ENCODE assay signal across 8 mouse cellular contexts in the genomic region with DNA sequence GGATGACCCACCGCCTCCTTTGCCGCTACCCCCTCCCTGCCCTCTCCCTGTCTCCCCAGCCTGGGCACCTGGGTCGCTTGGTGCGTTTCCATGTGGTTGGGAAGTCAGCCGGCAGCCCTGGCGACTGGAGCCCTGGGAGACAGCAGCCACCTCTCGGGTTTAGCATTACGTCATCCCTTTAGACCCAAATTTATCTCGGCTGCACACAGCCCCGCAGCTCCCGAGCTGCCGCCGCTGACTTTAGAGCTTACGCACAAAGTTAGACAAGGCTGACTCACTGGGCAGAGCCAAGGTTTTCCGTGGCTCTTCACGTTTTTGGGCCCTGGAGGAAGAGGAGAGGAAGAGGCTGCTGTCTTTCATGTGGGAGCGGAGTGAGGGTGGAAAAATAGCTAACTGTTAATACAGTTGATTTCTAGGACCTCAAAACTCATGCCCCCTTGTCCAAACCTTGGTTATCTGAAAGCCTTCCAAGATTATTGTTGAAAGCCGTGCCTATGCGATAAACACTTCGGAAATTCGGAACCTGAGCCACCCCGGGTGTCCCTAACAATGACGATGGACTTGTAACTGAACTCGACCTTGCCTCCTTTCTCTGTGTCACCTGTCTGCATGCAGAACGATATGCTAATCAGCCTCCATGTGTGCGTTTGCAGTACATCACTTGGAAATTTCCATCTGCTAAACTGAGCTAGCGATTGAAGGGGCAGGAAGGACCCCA. TPM values are rescaled to one million over a fixed set of nuclear protein-coding genes. Genes with fewer than 3 reads are reported as not detected.
DNase-seq lines count a peak whose midpoint lies in the region; ATAC-seq and TF ChIP-seq lines count a peak whose summit lies in the region.

No protein-coding gene starts in this region.

- DNase-seq in adrenal gland, adult 2 months: peak; percentile 87
- peak; percentile 63 for DNase-seq in embryonic facial prominence, embryonic 10.5 days (ENCODE audit: low spot score)

- no peaks in the 10 kb centered on the region for H3K36me3 ChIP-seq in C2C12 (ENCODE audit: control insufficient read depth, insufficient read depth)
- H3K36me3 ChIP-seq in embryonic facial prominence, embryonic 10.5 days (replicated peaks): no peaks in the 10 kb centered on the region
- H3K36me3 ChIP-seq in intestine, postnatal 0 days (ENCODE audit: control insufficient read depth, insufficient read depth): no peaks in the 10 kb centered on the region; the same call in 1 of the 2 replicates
- H3K36me3 ChIP-seq in limb, embryonic 13.5 days: no peaks in the 10 kb centered on the region
- H3K36me3 ChIP-seq in midbrain, embryonic 15.5 days (replicated peaks): no peaks in the 10 kb centered on the region
- no peaks in the 10 kb centered on the region for H3K36me3 ChIP-seq in stomach, embryonic 16.5 days (ENCODE audit: control insufficient read depth, insufficient read depth, low read length)

- H3K4me3 ChIP-seq in C2C12 (ENCODE audit: insufficient read depth, poor library complexity, severe bottlenecking): peak overlapping the region; percentile 14
- H3K4me3 ChIP-seq in embryonic facial prominence, embryonic 10.5 days: peak overlapping the region; percentile 46
- peak overlapping the region; percentile 18 for H3K4me3 ChIP-seq in intestine, postnatal 0 days (ENCODE audit: low read depth, low read length)
- peak overlapping the region; percentile 39 for H3K4me3 ChIP-seq in limb, embryonic 13.5 days
- H3K4me3 ChIP-seq in midbrain, embryonic 15.5 days: peak overlapping the region; percentile 28
- H3K4me3 ChIP-seq in stomach, embryonic 16.5 days (replicated peaks; ENCODE audit: low read length): peak overlapping the region; percentile 46

- H3K79me3 ChIP-seq in C2C12 (ENCODE audit: low read depth): peaks cover 1% of the 10 kb centered on the region

- TF ChIP-seq CTCF in C2C12 (IDR thresholded peaks at IDR 0.05; ENCODE audit: control insufficient read depth, insufficient read depth, insufficient read length): no peak
- TF ChIP-seq CTCF in intestine, postnatal 0 days (IDR thresholded peaks at IDR 0.05; ENCODE audit: low read depth): no peak

- no peak overlapping the region; the same call in 1 of the 2 replicates for H3K9ac ChIP-seq in intestine, postnatal 0 days (ENCODE audit: low read depth, low read length)
- H3K9ac ChIP-seq in limb, embryonic 13.5 days: peak overlapping the region; percentile 58
- H3K9ac ChIP-seq in midbrain, embryonic 15.5 days: peak overlapping the region; percentile 35
- H3K9ac ChIP-seq in stomach, embryonic 16.5 days (ENCODE audit: low read length): peak overlapping the region; percentile 72

- H3K27ac ChIP-seq in embryonic facial prominence, embryonic 10.5 days (replicated peaks): peak overlapping the region; percentile 61; the same call in 1 of the 2 replicates
- peak overlapping the region; percentile 46; the same call in 1 of the 2 replicates for H3K27ac ChIP-seq in intestine, postnatal 0 days (ENCODE audit: low read depth, low read length)
- peak overlapping the region; percentile 22; the same call in 1 of the 2 replicates for H3K27ac ChIP-seq in limb, embryonic 13.5 days
- 0 out of 2 replicates have a peak overlapping the region, but pooled peaks have one; percentile 17 for H3K27ac ChIP-seq in midbrain, embryonic 15.5 days
- H3K27ac ChIP-seq in stomach, embryonic 16.5 days (ENCODE audit: low read length): peak overlapping the region; percentile 59

- H3K4me2 ChIP-seq in intestine, postnatal 0 days (replicated peaks; ENCODE audit: low read depth): peak overlapping the region; percentile 63
- H3K4me2 ChIP-seq in limb, embryonic 13.5 days (replicated peaks): peak overlapping the region; percentile 67
- H3K4me2 ChIP-seq in midbrain, embryonic 15.5 days: peak overlapping the region; percentile 55
- peak overlapping the region; percentile 84 for H3K4me2 ChIP-seq in stomach, embryonic 16.5 days (ENCODE audit: low read depth, low read length)

- 14% methylated on average over 27 of the region's 27 CpGs for WGBS in embryonic facial prominence, embryonic 10.5 days
- 27% methylated on average over 27 of the region's 27 CpGs for WGBS in intestine, postnatal 0 days
- WGBS in limb, embryonic 13.5 days: 16% methylated on average over 27 of the region's 27 CpGs
- 11% methylated on average over 27 of the region's 27 CpGs for WGBS in midbrain, embryonic 15.5 days
- 14% methylated on average over 27 of the region's 27 CpGs for WGBS in stomach, embryonic 16.5 days

- H3ac ChIP-seq in C2C12 (ENCODE audit: control insufficient read depth, insufficient read length, low read depth): peak overlapping the region; percentile 51

- H3K27me3 ChIP-seq in C2C12 (ENCODE audit: control insufficient read depth, insufficient read depth, insufficient read length): no peaks in the 10 kb centered on the region
- no peaks in the 10 kb centered on the region for H3K27me3 ChIP-seq in embryonic facial prominence, embryonic 10.5 days (replicated peaks; ENCODE audit: low read depth, poor library complexity, severe bottlenecking)
- no peaks in the 10 kb centered on the region for H3K27me3 ChIP-seq in intestine, postnatal 0 days (replicated peaks; ENCODE audit: control insufficient read depth, insufficient read depth, low read length)
- no peaks in the 10 kb centered on the region for H3K27me3 ChIP-seq in limb, embryonic 13.5 days
- no peaks in the 10 kb centered on the region for H3K27me3 ChIP-seq in midbrain, embryonic 15.5 days (replicated peaks)
- H3K27me3 ChIP-seq in stomach, embryonic 16.5 days (ENCODE audit: control insufficient read depth, insufficient read depth, low read length): no peaks in the 10 kb centered on the region

- H3K9me3 ChIP-seq in embryonic facial prominence, embryonic 10.5 days: no peaks in the 10 kb centered on the region
- H3K9me3 ChIP-seq in intestine, postnatal 0 days (ENCODE audit: control insufficient read depth): no peaks in the 10 kb centered on the region
- no peaks in the 10 kb centered on the region for H3K9me3 ChIP-seq in limb, embryonic 13.5 days
- no peaks in the 10 kb centered on the region for H3K9me3 ChIP-seq in midbrain, embryonic 15.5 days
- H3K9me3 ChIP-seq in stomach, embryonic 16.5 days (replicated peaks; ENCODE audit: control insufficient read depth, low read length): no peaks in the 10 kb centered on the region

- peak; percentile 16 for ATAC-seq in granulocyte monocyte progenitor cell, adult 5-6 weeks (replicated peaks; ENCODE audit: poor library complexity, severe bottlenecking)
- ATAC-seq in intestine, postnatal 0 days: no peak
- ATAC-seq in limb, embryonic 13.5 days (ENCODE audit: low FRiP score, low read depth): no peak
- ATAC-seq in midbrain, embryonic 15.5 days (replicated peaks): no peak
- 0 out of 2 replicates have a peak, but pooled peaks have one; percentile 14 for ATAC-seq in stomach, embryonic 16.5 days (ENCODE audit: insufficient read depth, low FRiP score)

- no peaks in the 10 kb centered on the region for H3K79me2 ChIP-seq in C2C12 (ENCODE audit: control insufficient read depth, insufficient read depth)

- H3K4me1 ChIP-seq in embryonic facial prominence, embryonic 10.5 days: peaks cover 56% of the 10 kb centered on the region
- peaks cover 15% of the 10 kb centered on the region for H3K4me1 ChIP-seq in intestine, postnatal 0 days (replicated peaks; ENCODE audit: control insufficient read depth, insufficient read depth, low read length)
- H3K4me1 ChIP-seq in limb, embryonic 13.5 days: peaks cover 38% of the 10 kb centered on the region
- H3K4me1 ChIP-seq in midbrain, embryonic 15.5 days: peaks cover 27% of the 10 kb centered on the region
- peaks cover 38% of the 10 kb centered on the region for H3K4me1 ChIP-seq in stomach, embryonic 16.5 days (ENCODE audit: control insufficient read depth, insufficient read depth, low read length)

TF ChIP-seq in C2C12, 6 proteins besides CTCF, POLR2A, EP300 and RAD21:
- no peak for TF ChIP-seq MYOG (IDR thresholded peaks at IDR 0.05; ENCODE audit: control insufficient read depth, extremely low read depth, insufficient read length)

RNA-seq across cellular contexts. Expression of gene Mxi1, which starts 15.4 kb away (rescaled TPM):
- polyA plus RNA-seq in C2C12 (2012; fragmentation: generic; extraction: Trizol): 10.5 TPM
- total RNA-seq in adrenal gland, adult 2 months (2021): 10 to 100 TPM; 29.6 to 31.1 TPM
- 15.6 and 17.2 TPM in 2 replicates for polyA plus RNA-seq in adrenal gland, adult 2 months (2012; rRNA removed)
- polyA plus RNA-seq in embryonic facial prominence, embryonic 10.5 days (2016; fragmentation: Nextera tagmentation; extraction: Ambion mirVana): 29.2 and 33.0 TPM in 2 replicates
- total RNA-seq in granulocyte monocyte progenitor cell, adult 5-6 weeks (2014; fragmentation: Nextera tagmentation): 19.6 and 28.2 TPM in 2 replicates
- 50.7 and 54.9 TPM in 2 replicates for total RNA-seq in granulocyte monocyte progenitor cell, adult 5-6 weeks (2017)
- 58.9 and 64.0 TPM in 2 replicates for polyA plus RNA-seq in intestine, postnatal 0 days (2015; fragmentation: Nextera tagmentation; extraction: Ambion mirVana)
- 36.3 and 39.1 TPM in 2 replicates for polyA plus RNA-seq in limb, embryonic 13.5 days (2015; fragmentation: Nextera tagmentation; extraction: Ambion mirVana)
- 49.6 and 53.3 TPM in 2 replicates for polyA plus RNA-seq in midbrain, embryonic 15.5 days (2015; fragmentation: Nextera tagmentation; extraction: Ambion mirVana)
- 15.8 and 15.9 TPM in 2 replicates for polyA plus RNA-seq in stomach, embryonic 16.5 days (2015; fragmentation: Nextera tagmentation; extraction: Ambion mirVana)

RNA-seq across cellular contexts. Expression of gene Gm10197, which starts 45.8 kb away (rescaled TPM):
- not detected for polyA plus RNA-seq in C2C12 (2012; fragmentation: generic; extraction: Trizol)
- total RNA-seq in adrenal gland, adult 2 months (2021): not detected
- polyA plus RNA-seq in adrenal gland, adult 2 months (2012; rRNA removed): not detected in 2 replicates
- polyA plus RNA-seq in embryonic facial prominence, embryonic 10.5 days (2016; fragmentation: Nextera tagmentation; extraction: Ambion mirVana): 2.0 and 3.6 TPM in 2 replicates
- not detected in 2 replicates for total RNA-seq in granulocyte monocyte progenitor cell, adult 5-6 weeks (2014; fragmentation: Nextera tagmentation)
- total RNA-seq in granulocyte monocyte progenitor cell, adult 5-6 weeks (2017): not detected in 2 replicates
- polyA plus RNA-seq in intestine, postnatal 0 days (2015; fragmentation: Nextera tagmentation; extraction: Ambion mirVana): not detected in 2 replicates
- polyA plus RNA-seq in limb, embryonic 13.5 days (2015; fragmentation: Nextera tagmentation; extraction: Ambion mirVana): not detected in 2 replicates
- polyA plus RNA-seq in midbrain, embryonic 15.5 days (2015; fragmentation: Nextera tagmentation; extraction: Ambion mirVana): 7.7 TPM in 1 of 2 replicates, not detected in the other
- not detected in 2 replicates for polyA plus RNA-seq in stomach, embryonic 16.5 days (2015; fragmentation: Nextera tagmentation; extraction: Ambion mirVana)

Comparison
In these comparisons a context has a peak if more than half of its experiments do, and no peak if none do; other contexts are left out.
1. ATAC-seq: peak in granulocyte monocyte progenitor cell, adult 5-6 weeks (single experiment) and stomach, embryonic 16.5 days (single experiment); none in intestine, postnatal 0 days (single experiment), limb, embryonic 13.5 days (single experiment) and midbrain, embryonic 15.5 days (single experiment).
2. Peak in every context shown above with its lines, with median percentiles within 50 percentile points of each other: H3K4me3 ChIP-seq, H3K27ac ChIP-seq and H3K4me2 ChIP-seq.